Mouse (Mus musculus): ENCODE data around the gene Yaf2. TPM values are rescaled to one million over a fixed set of nuclear protein-coding genes. Genes with fewer than 3 reads are reported as not detected.

The Yaf2 gene
- polyA plus RNA-seq, 1 experiment from 2014 or later: 106 TPM

- WGBS: 77% methylated on average over 15 of the region's 15 CpGs
- H3K36me3 ChIP-seq: peaks cover 46% of the 10 kb centered on the region
- ATAC-seq (ENCODE audit: insufficient number of reproducible peaks, low FRiP score): no peak
Observed at GRCm38 (mm10) chr15:93285244-93285643, 51.5 kb downstream of the Yaf2 start.

GRCm38 (mm10) chr15:93284326-93284725, 52.4 kb downstream of the Yaf2 start:
- Histone ChIP-seq H3K9me3 (replicated peaks) (no peaks in the 10 kb centered on the region), H3K4me2 (no peak overlapping the region), H3K4me1 (replicated peaks) (no peaks in the 10 kb centered on the region), H3K9ac (no peak overlapping the region), H3K27me3 (replicated peaks) (no peaks in the 10 kb centered on the region), H3K4me3 (no peak overlapping the region), H3K27ac (ENCODE audit: poor library complexity, severe bottlenecking) (no peak overlapping the region), H3K36me3 (peaks cover 39% of the 10 kb centered on the region)
- no peak for ATAC-seq (ENCODE audit: insufficient number of reproducible peaks, low FRiP score)
- WGBS: 77% methylated on average over 6 of the region's 6 CpGs

More at GRCm38 (mm10) chr15:93285244-93285643, 51.5 kb downstream of the Yaf2 start:
- H3K4me1 ChIP-seq (replicated peaks): no peaks in the 10 kb centered on the region
- no peak overlapping the region for H3K4me2 ChIP-seq
- no peaks in the 10 kb centered on the region for H3K27me3 ChIP-seq (replicated peaks)
- H3K9ac ChIP-seq: no peak overlapping the region
- no peaks in the 10 kb centered on the region for H3K9me3 ChIP-seq (replicated peaks)
- no peak overlapping the region for H3K27ac ChIP-seq (ENCODE audit: poor library complexity, severe bottlenecking)
- H3K4me3 ChIP-seq: no peak overlapping the region

GRCm38 (mm10) chr15:93283349-93283748, 53.4 kb downstream of the Yaf2 start:
- Histone ChIP-seq H3K4me2 (no peak overlapping the region), H3K4me1 (replicated peaks) (no peaks in the 10 kb centered on the region), H3K27ac (ENCODE audit: poor library complexity, severe bottlenecking) (no peak overlapping the region), H3K9ac (no peak overlapping the region), H3K9me3 (replicated peaks) (no peaks in the 10 kb centered on the region), H3K36me3 (peaks cover 34% of the 10 kb centered on the region), H3K27me3 (replicated peaks) (no peaks in the 10 kb centered on the region), H3K4me3 (no peak overlapping the region)
- ATAC-seq (ENCODE audit: insufficient number of reproducible peaks, low FRiP score): no peak
- WGBS: 71% methylated on average over 11 of the region's 11 CpGs

- no peaks in the 10 kb centered on the region for H3K9me3 ChIP-seq (replicated peaks)
- peaks cover 26% of the 10 kb centered on the region for H3K4me1 ChIP-seq (replicated peaks)
- 7% methylated on average over 14 of the region's 14 CpGs for WGBS
- H3K4me3 ChIP-seq: peak overlapping the region; percentile 65
- no peaks in the 10 kb centered on the region for H3K27me3 ChIP-seq (replicated peaks)
- peak overlapping the region; percentile 97 for H3K4me2 ChIP-seq
- no peak overlapping the region for H3K27ac ChIP-seq (ENCODE audit: poor library complexity, severe bottlenecking)
- peaks cover 15% of the 10 kb centered on the region; the same call in 1 of the 2 replicates for H3K36me3 ChIP-seq
- ATAC-seq (ENCODE audit: insufficient number of reproducible peaks, low FRiP score): no peak
- peak overlapping the region; percentile 68 for H3K9ac ChIP-seq
Observed at GRCm38 (mm10) chr15:93276276-93276675, 60.5 kb downstream of the Yaf2 start.

GRCm38 (mm10) chr15:93275623-93276022, 61.1 kb downstream of the Yaf2 start:
- H3K27ac ChIP-seq (ENCODE audit: poor library complexity, severe bottlenecking): peak overlapping the region; percentile 74
- H3K9me3 ChIP-seq (replicated peaks): no peaks in the 10 kb centered on the region
- peak overlapping the region; percentile 97 for H3K4me2 ChIP-seq
- under 1% methylated on average over 21 of the region's 21 CpGs for WGBS
- H3K4me3 ChIP-seq: peak overlapping the region; percentile 65
- no peaks in the 10 kb centered on the region for H3K27me3 ChIP-seq (replicated peaks)
- H3K36me3 ChIP-seq: peaks cover 9% of the 10 kb centered on the region; the same call in 1 of the 2 replicates
- H3K4me1 ChIP-seq (replicated peaks): peaks cover 26% of the 10 kb centered on the region
- H3K9ac ChIP-seq: peak overlapping the region; percentile 68
- peak; percentile 39 for ATAC-seq (ENCODE audit: insufficient number of reproducible peaks, low FRiP score)

- H3K27ac ChIP-seq (ENCODE audit: poor library complexity, severe bottlenecking): peak within 1 kb of the TSS; percentile 80
- H3K36me3 ChIP-seq: peaks cover 7% of the 10 kb centered on the region
- peak; percentile 99 for ATAC-seq (ENCODE audit: insufficient number of reproducible peaks, low FRiP score)
- peaks cover 26% of the 10 kb centered on the region for H3K4me1 ChIP-seq (replicated peaks)
- peak within 1 kb of the TSS; percentile 65 for H3K4me3 ChIP-seq
- peak within 1 kb of the TSS; percentile 80 for H3K9ac ChIP-seq
- H3K9me3 ChIP-seq (replicated peaks): no peaks in the 10 kb centered on the region
- under 1% methylated on average over 90 of the region's 93 CpGs for WGBS
- H3K27me3 ChIP-seq (replicated peaks): no peaks in the 10 kb centered on the region
- H3K4me2 ChIP-seq: peak within 1 kb of the TSS; percentile 97
Observed at GRCm38 (mm10) chr15:93274679-93275583, 61.8 kb downstream of the Yaf2 start, which contains the start of gene Gxylt1. Gene Gxylt1, minus strand, starts transcription at chr15:93275179.

- Histone ChIP-seq H3K4me1 (replicated peaks) (peaks cover 26% of the 10 kb centered on the region), H3K4me3 (peak overlapping the region; percentile 65), H3K9me3 (replicated peaks) (no peaks in the 10 kb centered on the region)
Observed at GRCm38 (mm10) chr15:93273788-93274678, 62.7 kb downstream of the Yaf2 start.

GRCm38 (mm10) chr15:93272948-93273347, 63.8 kb downstream of the Yaf2 start:
- no peaks in the 10 kb centered on the region for H3K27me3 ChIP-seq (replicated peaks)
- H3K27ac ChIP-seq (ENCODE audit: poor library complexity, severe bottlenecking): no peak overlapping the region
- H3K4me2 ChIP-seq: peak overlapping the region; percentile 23; the same call in 1 of the 2 replicates
- peaks cover 6% of the 10 kb centered on the region for H3K36me3 ChIP-seq
- H3K4me3 ChIP-seq: 0 out of 2 replicates have a peak overlapping the region, but pooled peaks have one; percentile 5
- no peak overlapping the region for H3K9ac ChIP-seq
- no peaks in the 10 kb centered on the region for H3K9me3 ChIP-seq (replicated peaks)
- ATAC-seq (ENCODE audit: insufficient number of reproducible peaks, low FRiP score): no peak
- H3K4me1 ChIP-seq (replicated peaks): peaks cover 26% of the 10 kb centered on the region
- WGBS: 70% methylated on average over 9 of the region's 9 CpGs

More at GRCm38 (mm10) chr15:93273788-93274678, 62.7 kb downstream of the Yaf2 start:
- H3K36me3 ChIP-seq: peaks cover 8% of the 10 kb centered on the region
- H3K9ac ChIP-seq: peak overlapping the region; percentile 80
- H3K4me2 ChIP-seq: peak overlapping the region; percentile 97
- no peak for ATAC-seq (ENCODE audit: insufficient number of reproducible peaks, low FRiP score)
- H3K27me3 ChIP-seq (replicated peaks): no peaks in the 10 kb centered on the region
- WGBS: 43% methylated on average over 19 of the region's 19 CpGs
- peak overlapping the region; percentile 80; the same call in 1 of the 2 replicates for H3K27ac ChIP-seq (ENCODE audit: poor library complexity, severe bottlenecking)

- Histone ChIP-seq H3K9me3 (replicated peaks) (no peaks in the 10 kb centered on the region), H3K4me1 (replicated peaks) (peaks cover 25% of the 10 kb centered on the region), H3K4me3 (no peak overlapping the region), H3K4me2 (no peak overlapping the region), H3K9ac (no peak overlapping the region), H3K36me3 (peaks cover 6% of the 10 kb centered on the region), H3K27ac (ENCODE audit: poor library complexity, severe bottlenecking) (no peak overlapping the region), H3K27me3 (replicated peaks) (no peaks in the 10 kb centered on the region)
- ATAC-seq (ENCODE audit: insufficient number of reproducible peaks, low FRiP score): no peak
- WGBS: 74% methylated on average over 9 of the region's 9 CpGs
Observed at GRCm38 (mm10) chr15:93270289-93270855, 66.4 kb downstream of the Yaf2 start.

GRCm38 (mm10) chr15:93269572-93269971, 67.2 kb downstream of the Yaf2 start:
- no peak overlapping the region for H3K9ac ChIP-seq
- H3K27me3 ChIP-seq (replicated peaks): no peaks in the 10 kb centered on the region
- no peak overlapping the region for H3K4me2 ChIP-seq
- H3K4me3 ChIP-seq: no peak overlapping the region
- no peak for ATAC-seq (ENCODE audit: insufficient number of reproducible peaks, low FRiP score)
- 94% methylated on average over 7 of the region's 7 CpGs for WGBS
- H3K4me1 ChIP-seq (replicated peaks): peaks cover 31% of the 10 kb centered on the region
- H3K36me3 ChIP-seq: peaks cover 6% of the 10 kb centered on the region
- H3K27ac ChIP-seq (ENCODE audit: poor library complexity, severe bottlenecking): no peak overlapping the region
- H3K9me3 ChIP-seq (replicated peaks): no peaks in the 10 kb centered on the region
